In genomic region chr4:58413188-58414185, GRCm38 (mm10) we compare ENCODE assay signal across 10 mouse cellular contexts.
A peak's percentile ranks its signal among the peaks of the same experiment; 100 is the strongest.
DNase-seq lines count a peak whose midpoint lies in the region; ATAC-seq and TF ChIP-seq lines count a peak whose summit lies in the region.
"Had no signal": no experiment of that assay in that cellular context is flagged by ENCODE, and none has a peak within 500 bp of the region (broad histone marks: within the 10 kb centered on the region; RNA-seq: fewer than 3 reads in every experiment).

No protein-coding gene starts in this region.

- H3K4me1 ChIP-seq in CH12.LX (ENCODE audit: control insufficient read depth in 1 of 2, insufficient read depth in 2 of 2): no peaks in the 10 kb centered on the region
- H3K4me1 ChIP-seq in kidney, embryonic 16.5 days (ENCODE audit: insufficient read depth, low read length): no peaks in the 10 kb centered on the region
- no peaks in the 10 kb centered on the region for H3K4me1 ChIP-seq in neural tube, embryonic 15.5 days
- H3K4me1 ChIP-seq: liver, embryonic 13.5 days had no signal

- ATAC-seq in kidney, embryonic 16.5 days (ENCODE audit: low FRiP score, low TSS enrichment): peak; percentile 54; the same call in 1 of the 2 replicates
- no peak for ATAC-seq in neural tube, embryonic 15.5 days (ENCODE audit: low FRiP score)
- no peak for ATAC-seq in activated CD4-positive, CD25-positive, alpha-beta regulatory T cell, adult 4 months

- no peak overlapping the region for H3K27ac ChIP-seq in CH12.LX (ENCODE audit: insufficient read depth, low read depth)
- peak overlapping the region; percentile 78 for H3K27ac ChIP-seq in gastrocnemius, adult 2 months
- H3K27ac ChIP-seq in kidney, embryonic 16.5 days (ENCODE audit: low read length): peak overlapping the region; percentile 76
- H3K27ac ChIP-seq in neural tube, embryonic 15.5 days (replicated peaks): no peak overlapping the region
- H3K27ac ChIP-seq: hindbrain, embryonic 14.5 days; liver, embryonic 13.5 days had no signal

- DNase-seq in 3134 (ENCODE audit: extremely low read depth, insufficient read length, low spot score) (peak; percentile 82), CH12.LX (ENCODE audit: extremely low read depth) (peak; percentile 13), MN1 (ENCODE audit: low spot score) (no peak)
- peak; percentile 64 for DNase-seq in gastrocnemius, adult 2 months
- DNase-seq in right cerebral cortex, postnatal 10 days (ENCODE audit: low spot score in 2 of 2): no peak
- DNase-seq: liver, embryonic 13.5 days had no signal

- no peak for TF ChIP-seq CTCF in CH12.LX (conservative IDR thresholded peaks at IDR 0.05 in 1 of 2, IDR thresholded peaks at IDR 0.05 in 1 of 2; ENCODE audit: low read depth in 2 of 2, low read length in 2 of 2)
- peak; percentile 41 for TF ChIP-seq CTCF in gastrocnemius, adult 2 months (IDR thresholded peaks at IDR 0.05)

- TF ChIP-seq RAD21 in CH12.LX (IDR thresholded peaks at IDR 0.05; ENCODE audit: low read depth, low read length): no peak

- H3K4me2 ChIP-seq in CH12.LX (ENCODE audit: insufficient read depth, low read depth, poor library complexity, severe bottlenecking): no peak overlapping the region
- H3K4me2 ChIP-seq in kidney, embryonic 16.5 days (replicated peaks; ENCODE audit: low read depth, low read length): no peak overlapping the region
- no peak overlapping the region for H3K4me2 ChIP-seq in neural tube, embryonic 15.5 days
- H3K4me2 ChIP-seq: hindbrain, embryonic 14.5 days; liver, embryonic 13.5 days had no signal

- no peak overlapping the region for H3K9ac ChIP-seq in CH12.LX (ENCODE audit: insufficient read depth, low read depth)
- H3K9ac ChIP-seq in kidney, embryonic 16.5 days (replicated peaks; ENCODE audit: low read length): no peak overlapping the region
- no peak overlapping the region for H3K9ac ChIP-seq in neural tube, embryonic 15.5 days (replicated peaks)
- H3K9ac ChIP-seq: hindbrain, embryonic 14.5 days; liver, embryonic 13.5 days had no signal

- no peaks in the 10 kb centered on the region for H3K79me2 ChIP-seq in CH12.LX (replicated peaks; ENCODE audit: control insufficient read depth, extremely low read depth, insufficient read depth, poor library complexity, severe bottlenecking)

- 60% methylated on average over 13 of the region's 13 CpGs for WGBS in kidney, embryonic 16.5 days
- 82% methylated on average over 13 of the region's 13 CpGs for WGBS in neural tube, embryonic 15.5 days

- in situ Hi-C loops in CH12.LX (cut with MboI; ENCODE audit: low pct_ligation_motif_present, low pct_unique_long_range_greater_than_20kb, low sequenced_read_pairs): no loop called here

- TF ChIP-seq EP300 in CH12.LX (IDR thresholded peaks at IDR 0.05; ENCODE audit: low read length): no peak

- H3K4me3 ChIP-seq in CH12.LX (replicated peaks in 1 of 3; ENCODE audit: low read depth in 2 of 3, low read length in 2 of 3, poor library complexity in 1 of 3): no peak overlapping the region
- H3K4me3 ChIP-seq in gastrocnemius, adult 2 months: no peak overlapping the region
- H3K4me3 ChIP-seq in kidney, embryonic 16.5 days (ENCODE audit: low read length): no peak overlapping the region
- H3K4me3 ChIP-seq in neural tube, embryonic 15.5 days (replicated peaks): no peak overlapping the region
- H3K4me3 ChIP-seq: liver, embryonic 13.5 days had no signal

- TF ChIP-seq POLR2A in CH12.LX (IDR thresholded peaks at IDR 0.05; ENCODE audit: low read depth, low read length): no peak

- intact Hi-C loops in gastrocnemius, adult 2 months (cut with DNase I): loop anchor here (10.0 kb wide), 1 partner anchor 261 kb away; no protein-coding TSS in a partner anchor

- no peaks in the 10 kb centered on the region for H3K36me3 ChIP-seq in CH12.LX (replicated peaks in 1 of 2; ENCODE audit: control insufficient read depth in 1 of 2, insufficient read depth in 1 of 2, low read length in 1 of 2)
- no peaks in the 10 kb centered on the region for H3K36me3 ChIP-seq in kidney, embryonic 16.5 days (ENCODE audit: insufficient read depth, low read length)
- H3K36me3 ChIP-seq in neural tube, embryonic 15.5 days: no peaks in the 10 kb centered on the region
- H3K36me3 ChIP-seq: liver, embryonic 13.5 days had no signal

- no peaks in the 10 kb centered on the region for H3K9me3 ChIP-seq in CH12.LX (replicated peaks; ENCODE audit: low read length)
- H3K9me3 ChIP-seq in kidney, embryonic 16.5 days (ENCODE audit: low read length): no peaks in the 10 kb centered on the region
- no peaks in the 10 kb centered on the region for H3K9me3 ChIP-seq in neural tube, embryonic 15.5 days (replicated peaks)
- H3K9me3 ChIP-seq: liver, embryonic 13.5 days had no signal

- H3K27me3 ChIP-seq in CH12.LX (replicated peaks): no peaks in the 10 kb centered on the region
- no peaks in the 10 kb centered on the region for H3K27me3 ChIP-seq in kidney, embryonic 16.5 days (ENCODE audit: insufficient read depth, low read length)
- H3K27me3 ChIP-seq in neural tube, embryonic 15.5 days (replicated peaks): no peaks in the 10 kb centered on the region
- H3K27me3 ChIP-seq: liver, embryonic 13.5 days had no signal

- dilution Hi-C loops in CH12.LX (cut with MboI; ENCODE audit: extremely low pct_ligation_motif_present, extremely low pct_unique_long_range_greater_than_20kb, low sequenced_read_pairs): no loop called here

TF ChIP-seq in CH12.LX, 34 proteins besides CTCF, POLR2A, EP300 and RAD21:
- TF ChIP-seq ZNF384 (IDR thresholded peaks at IDR 0.05; ENCODE audit: low read depth, low read length) (no peak), MAX (IDR thresholded peaks at IDR 0.05; ENCODE audit: low read length) (no peak)

Comparison
In these comparisons a context has a peak if more than half of its experiments do, and no peak if none do; other contexts are left out.
1. DNase-seq: peak in 3134 (single experiment), CH12.LX (single experiment) and gastrocnemius, adult 2 months (single experiment); none in right cerebral cortex, postnatal 10 days (0 of 2) and MN1 (single experiment).
2. H3K27ac ChIP-seq: peak in gastrocnemius, adult 2 months (single experiment) and kidney, embryonic 16.5 days (single experiment); none in CH12.LX (single experiment) and neural tube, embryonic 15.5 days (single experiment).